Mouse (Mus musculus) midbrain, embryonic 12.5 days (tissue): ENCODE data around the gene Bach2. TPM values are rescaled to one million over a fixed set of nuclear protein-coding genes. Genes with fewer than 3 reads are reported as not detected.

Experiments
- ATAC-seq: fragments of 200-750 bp; cut with Nextera tagmentation; 2 replicates; pipeline ENCODE4 v1.8.0; 2017; ENCODE audit warnings: low read depth, moderate TSS enrichment, moderate library complexity; ENCODE audit not compliant: low FRiP score
- H3K27ac ChIP-seq: fragments of 300-500 bp; sonication (generic); replicated peaks from 2 replicates; pipeline ENCODE4 v1.5.1; 2016; ENCODE audit warnings: mild to moderate bottlenecking
- H3K27me3 ChIP-seq: fragments of 300-500 bp; sonication (generic); 2 replicates; pipeline ENCODE4 v1.6.1; 2016; ENCODE audit warnings: mild to moderate bottlenecking
- H3K36me3 ChIP-seq: fragments of 300-500 bp; sonication (generic); 2 replicates; pipeline ENCODE4 v1.6.1; 2016
- H3K4me1 ChIP-seq: fragments of 300-500 bp; sonication (generic); 2 replicates; pipeline ENCODE4 v1.6.1; 2016
- H3K4me2 ChIP-seq: fragments of 300-500 bp; sonication (generic); replicated peaks from 2 replicates; pipeline ENCODE4 v1.6.1; 2016; ENCODE audit warnings: mild to moderate bottlenecking, moderate library complexity
- H3K4me3 ChIP-seq: fragments of 300-500 bp; sonication (generic); 2 replicates; pipeline ENCODE4 v1.5.1; 2016; ENCODE audit warnings: mild to moderate bottlenecking
- H3K9ac ChIP-seq: fragments of 300-500 bp; sonication (generic); replicated peaks from 2 replicates; pipeline ENCODE4 v1.6.1; 2016; ENCODE audit warnings: mild to moderate bottlenecking, moderate library complexity
- H3K9me3 ChIP-seq: fragments of 300-500 bp; sonication (generic); 2 replicates; pipeline ENCODE4 v1.6.1; 2016; ENCODE audit warnings: mild to moderate bottlenecking
- WGBS: fragments of 180-500 bp; shearing (Covaris S2); methylation state at CpG from one replicate; pipeline ENCODE4 v1.1.7; 2016; 5-methylcytosine and 5-hydroxymethylcytosine counted together
- polyA plus RNA-seq: library from polyadenylated mRNA; unstranded; fragments of >200 nt; fragmentation: Nextera tagmentation; extraction: Ambion mirVana; gene quantifications from 2 replicates; pipeline ENCODE4 v1.2.1, GENCODE M21; 2016

The Bach2 gene
- polyA plus RNA-seq, 1 experiment from 2014 or later, result 17.8 TPM

GRCm38 (mm10) chr4:32389107-32389800, 150.7 kb downstream of the Bach2 start:
- H3K9ac ChIP-seq, result no peak overlapping the region
- no peaks in the 10 kb centered on the region for H3K9me3 ChIP-seq
- WGBS, result 70% methylated on average over 14 of the region's 14 CpGs
- H3K27ac ChIP-seq, result 0 out of 2 replicates have a peak overlapping the region, but pooled peaks have one; percentile 1
- ATAC-seq, result 0 out of 2 replicates have a peak, but pooled peaks have one; percentile 41
- no peak overlapping the region for H3K4me2 ChIP-seq
- no peaks in the 10 kb centered on the region for H3K27me3 ChIP-seq
- H3K36me3 ChIP-seq, result no peaks in the 10 kb centered on the region
- H3K4me1 ChIP-seq, result peaks cover 29% of the 10 kb centered on the region
- H3K4me3 ChIP-seq, result no peak overlapping the region

- no peaks in the 10 kb centered on the region for H3K36me3 ChIP-seq
- no peak overlapping the region for H3K9ac ChIP-seq
- H3K4me3 ChIP-seq, result no peak overlapping the region
- H3K4me1 ChIP-seq, result peaks cover 33% of the 10 kb centered on the region
- no peak overlapping the region for H3K27ac ChIP-seq
- ATAC-seq, result no peak
- no peak overlapping the region for H3K4me2 ChIP-seq
- WGBS, result 93% methylated on average over 8 of the region's 8 CpGs
- H3K27me3 ChIP-seq, result no peaks in the 10 kb centered on the region
- H3K9me3 ChIP-seq, result no peaks in the 10 kb centered on the region
Measured at GRCm38 (mm10) chr4:32391260-32391659, 152.7 kb downstream of the Bach2 start.

- H3K4me2 ChIP-seq, result no peak overlapping the region
- no peaks in the 10 kb centered on the region for H3K27me3 ChIP-seq
- peaks cover 23% of the 10 kb centered on the region for H3K4me1 ChIP-seq
- 88% methylated on average over 3 of the region's 3 CpGs for WGBS
- no peaks in the 10 kb centered on the region for H3K9me3 ChIP-seq
- H3K27ac ChIP-seq, result no peak overlapping the region
- H3K36me3 ChIP-seq, result no peaks in the 10 kb centered on the region
- no peak overlapping the region for H3K9ac ChIP-seq
- H3K4me3 ChIP-seq, result no peak overlapping the region
- no peak for ATAC-seq
Measured at GRCm38 (mm10) chr4:32393226-32393625, 154.6 kb downstream of the Bach2 start.

- Histone ChIP-seq H3K9me3 (no peaks in the 10 kb centered on the region), H3K4me3 (no peak overlapping the region), H3K36me3 (no peaks in the 10 kb centered on the region), H3K4me1 (peaks cover 19% of the 10 kb centered on the region), H3K27me3 (no peaks in the 10 kb centered on the region), H3K27ac (no peak overlapping the region), H3K9ac (no peak overlapping the region), H3K4me2 (no peak overlapping the region)
- WGBS, result 64% methylated on average over 1 of the region's 1 CpGs
- no peak for ATAC-seq
Measured at GRCm38 (mm10) chr4:32393951-32394350, 155.3 kb downstream of the Bach2 start.

- Histone ChIP-seq H3K9me3 (no peaks in the 10 kb centered on the region), H3K27me3 (no peaks in the 10 kb centered on the region), H3K4me2 (no peak overlapping the region), H3K9ac (no peak overlapping the region), H3K4me1 (peaks cover 10% of the 10 kb centered on the region), H3K36me3 (no peaks in the 10 kb centered on the region), H3K4me3 (no peak overlapping the region), H3K27ac (no peak overlapping the region)
- 83% methylated on average over 2 of the region's 2 CpGs for WGBS
- ATAC-seq, result no peak
Measured at GRCm38 (mm10) chr4:32394850-32395249, 156.2 kb downstream of the Bach2 start.

- H3K4me1 ChIP-seq, result peaks cover 8% of the 10 kb centered on the region; the same call in 1 of the 2 replicates
Measured at GRCm38 (mm10) chr4:32401459-32401858, 162.9 kb downstream of the Bach2 start.

GRCm38 (mm10) chr4:32403506-32403905, 164.9 kb downstream of the Bach2 start:
- ATAC-seq, result no peak
- peaks cover 8% of the 10 kb centered on the region; the same call in 1 of the 2 replicates for H3K4me1 ChIP-seq
- H3K4me3 ChIP-seq, result no peak overlapping the region
- no peak overlapping the region for H3K9ac ChIP-seq
- H3K36me3 ChIP-seq, result no peaks in the 10 kb centered on the region
- H3K9me3 ChIP-seq, result no peaks in the 10 kb centered on the region
- 97% methylated on average over 5 of the region's 5 CpGs for WGBS
- H3K27me3 ChIP-seq, result no peaks in the 10 kb centered on the region
- H3K27ac ChIP-seq, result no peak overlapping the region
- no peak overlapping the region for H3K4me2 ChIP-seq

More at GRCm38 (mm10) chr4:32401459-32401858, 162.9 kb downstream of the Bach2 start:
- no peak for ATAC-seq
- Histone ChIP-seq H3K27me3 (no peaks in the 10 kb centered on the region), H3K9me3 (no peaks in the 10 kb centered on the region), H3K4me3 (no peak overlapping the region), H3K27ac (no peak overlapping the region), H3K36me3 (no peaks in the 10 kb centered on the region), H3K9ac (no peak overlapping the region), H3K4me2 (no peak overlapping the region)
- 92% methylated on average over 5 of the region's 5 CpGs for WGBS

GRCm38 (mm10) chr4:32405149-32405882, 166.7 kb downstream of the Bach2 start:
- H3K9me3 ChIP-seq, result no peaks in the 10 kb centered on the region
- H3K9ac ChIP-seq, result no peak overlapping the region
- ATAC-seq, result no peak
- no peak overlapping the region for H3K4me3 ChIP-seq
- peaks cover 8% of the 10 kb centered on the region; the same call in 1 of the 2 replicates for H3K4me1 ChIP-seq
- no peak overlapping the region for H3K4me2 ChIP-seq
- no peaks in the 10 kb centered on the region for H3K36me3 ChIP-seq
- WGBS, result 74% methylated on average over 17 of the region's 17 CpGs
- no peaks in the 10 kb centered on the region for H3K27me3 ChIP-seq
- peak overlapping the region; percentile 49; the same call in 1 of the 2 replicates for H3K27ac ChIP-seq

GRCm38 (mm10) chr4:32405985-32406384, 167.4 kb downstream of the Bach2 start:
- no peaks in the 10 kb centered on the region for H3K27me3 ChIP-seq
- H3K27ac ChIP-seq, result peak overlapping the region; percentile 49; the same call in 1 of the 2 replicates
- no peak for ATAC-seq
- H3K36me3 ChIP-seq, result no peaks in the 10 kb centered on the region
- H3K9me3 ChIP-seq, result no peaks in the 10 kb centered on the region
- H3K4me3 ChIP-seq, result no peak overlapping the region
- no peak overlapping the region for H3K9ac ChIP-seq
- no peak overlapping the region for H3K4me2 ChIP-seq
- H3K4me1 ChIP-seq, result peaks cover 8% of the 10 kb centered on the region; the same call in 1 of the 2 replicates
- 86% methylated on average over 3 of the region's 3 CpGs for WGBS

GRCm38 (mm10) chr4:32408535-32408934, 169.9 kb downstream of the Bach2 start:
- Histone ChIP-seq H3K27ac (no peak overlapping the region), H3K4me3 (no peak overlapping the region), H3K9me3 (no peaks in the 10 kb centered on the region), H3K36me3 (no peaks in the 10 kb centered on the region), H3K4me1 (peaks cover 14% of the 10 kb centered on the region), H3K4me2 (no peak overlapping the region), H3K9ac (no peak overlapping the region), H3K27me3 (no peaks in the 10 kb centered on the region)
- no peak for ATAC-seq
- WGBS, result 93% methylated on average over 8 of the region's 8 CpGs

- H3K9ac ChIP-seq, result no peak overlapping the region
- ATAC-seq, result no peak
- H3K4me3 ChIP-seq, result no peak overlapping the region
- 92% methylated on average over 9 of the region's 9 CpGs for WGBS
- no peaks in the 10 kb centered on the region for H3K9me3 ChIP-seq
- H3K27ac ChIP-seq, result no peak overlapping the region
- no peak overlapping the region for H3K4me2 ChIP-seq
- H3K4me1 ChIP-seq, result peaks cover 14% of the 10 kb centered on the region
- no peaks in the 10 kb centered on the region for H3K27me3 ChIP-seq
- H3K36me3 ChIP-seq, result no peaks in the 10 kb centered on the region
Measured at GRCm38 (mm10) chr4:32409116-32409880, 170.7 kb downstream of the Bach2 start.

- H3K4me3 ChIP-seq, result no peak overlapping the region
- no peak for ATAC-seq
Measured at GRCm38 (mm10) chr4:32413063-32413462, 174.5 kb downstream of the Bach2 start.

More at GRCm38 (mm10) chr4:32413063-32413462, 174.5 kb downstream of the Bach2 start:
- Histone ChIP-seq H3K36me3 (no peaks in the 10 kb centered on the region), H3K4me2 (no peak overlapping the region), H3K27ac (no peak overlapping the region), H3K27me3 (no peaks in the 10 kb centered on the region), H3K4me1 (peaks cover 6% of the 10 kb centered on the region), H3K9ac (no peak overlapping the region), H3K9me3 (no peaks in the 10 kb centered on the region)
- 39% methylated on average over 7 of the region's 7 CpGs for WGBS
